Mouse (Mus musculus) heart, postnatal 0 days (tissue): ENCODE data around the gene Arhgef28. TPM values are rescaled to one million over a fixed set of nuclear protein-coding genes. Genes with fewer than 3 reads are reported as not detected.

Experiments
- ATAC-seq: fragments of 200-750 bp; cut with Nextera tagmentation; 2 replicates; pipeline ENCODE4 v1.8.0; 2017; ENCODE audit warnings: low read depth, moderate number of reproducible peaks, moderate library complexity; ENCODE audit not compliant: insufficient read depth
- DNase-seq: peaks from one replicate; pipeline ENCODE4 v3.0.0-alpha.2; 2016; ENCODE audit warnings: low spot score
- H3K27ac ChIP-seq: fragments of 300-500 bp; sonication (generic); 2 replicates; pipeline ENCODE4 v1.5.1; 2014; ENCODE audit warnings: low read depth, mild to moderate bottlenecking
- H3K27me3 ChIP-seq: fragments of 300-500 bp; sonication (generic); 2 replicates; pipeline ENCODE4 v1.6.1; 2014; ENCODE audit warnings: low read length, mixed read lengths; ENCODE audit not compliant: control insufficient read depth, insufficient read depth
- H3K36me3 ChIP-seq: fragments of 300-500 bp; sonication (generic); replicated peaks from 2 replicates; pipeline ENCODE4 v1.6.1; 2014; ENCODE audit warnings: low read length, mixed read lengths; ENCODE audit not compliant: control insufficient read depth, insufficient read depth
- H3K4me1 ChIP-seq: fragments of 300-500 bp; sonication (generic); 2 replicates; pipeline ENCODE4 v1.6.1; 2014; ENCODE audit warnings: antibody characterized with exemption; ENCODE audit not compliant: control insufficient read depth, insufficient read depth
- H3K4me2 ChIP-seq: fragments of 300-500 bp; sonication (generic); 2 replicates; pipeline ENCODE4 v1.6.1; 2014; ENCODE audit warnings: low read depth, mild to moderate bottlenecking, low read length, moderate library complexity
- H3K4me3 ChIP-seq: fragments of 300-500 bp; sonication (generic); 2 replicates; pipeline ENCODE4 v1.5.1; 2014; ENCODE audit warnings: low read depth, low read length
- H3K9ac ChIP-seq: fragments of 300-500 bp; sonication (generic); replicated peaks from 2 replicates; pipeline ENCODE4 v1.6.1; 2014; ENCODE audit warnings: low read depth, low read length, mixed read lengths
- H3K9me3 ChIP-seq: fragments of 300-500 bp; sonication (generic); replicated peaks from 2 replicates; pipeline ENCODE4 v1.6.1; 2016; ENCODE audit warnings: low read length; ENCODE audit not compliant: control insufficient read depth
- CTCF ChIP-seq: IDR thresholded peaks from 2 replicates; pipeline ENCODE4 v1.5.1; 2016; ENCODE audit warnings: antibody characterized with exemption, control low read depth, low read depth
- EP300 ChIP-seq: IDR thresholded peaks from 2 replicates; pipeline ENCODE4 v1.6.1; 2016; ENCODE audit warnings: antibody characterized with exemption, low read depth
- WGBS: fragments of 180-500 bp; shearing (Covaris S2); extraction: QIAGEN DNeasy Blood & Tissue Kit; methylation state at CpG from one replicate; pipeline ENCODE4 v1.1.7; 2014; 5-methylcytosine and 5-hydroxymethylcytosine counted together
- polyA plus RNA-seq: library from polyadenylated mRNA; unstranded; fragments of >200 nt; fragmentation: Nextera tagmentation; extraction: Ambion mirVana; gene quantifications from 2 replicates; pipeline ENCODE4 v1.2.1, GENCODE M21; 2015
- total RNA-seq: library from RNA; depleted of rRNA; stranded (reverse); fragments of >200 nt; gene quantifications from 2 replicates; pipeline ENCODE4 v1.2.3, GENCODE M21; 2014; ENCODE audit warnings: low replicate concordance

Gene Arhgef28
- total and polyA plus RNA-seq, 2 experiments from 2014 or later, result 6.9 to 10.5 TPM

DNA sequence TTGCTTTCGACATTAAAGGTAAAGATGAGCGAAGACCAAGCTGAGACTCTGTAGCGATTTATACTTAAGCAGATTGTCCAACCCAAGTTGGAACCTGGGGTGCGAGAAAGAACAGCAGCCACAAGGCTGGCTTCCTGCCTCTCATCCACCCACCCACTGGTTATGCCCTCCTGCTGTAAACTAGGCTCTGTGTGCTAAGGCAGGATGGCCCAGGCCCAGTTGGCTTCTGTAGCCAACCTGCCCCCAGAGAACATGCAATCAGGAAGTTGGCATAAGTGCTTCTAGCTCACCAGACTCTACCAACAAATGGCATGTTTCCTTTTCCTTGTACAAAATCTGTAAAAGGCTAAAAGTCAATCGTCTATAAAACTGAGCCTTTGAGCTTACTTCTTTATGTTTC is 283.2 kb downstream of the Arhgef28 start:
- Histone ChIP-seq H3K4me2 (no peak overlapping the region), H3K9ac (no peak overlapping the region), H3K4me3 (no peak overlapping the region), H3K27ac (no peak overlapping the region), H3K9me3 (no peaks in the 10 kb centered on the region), H3K27me3 (no peaks in the 10 kb centered on the region), H3K36me3 (no peaks in the 10 kb centered on the region), H3K4me1 (no peaks in the 10 kb centered on the region)
- WGBS, result 93% methylated on average over 5 of the region's 5 CpGs
- TF ChIP-seq CTCF (no peak), EP300 (no peak)
- ATAC-seq (no peak), DNase-seq (no peak)

DNA sequence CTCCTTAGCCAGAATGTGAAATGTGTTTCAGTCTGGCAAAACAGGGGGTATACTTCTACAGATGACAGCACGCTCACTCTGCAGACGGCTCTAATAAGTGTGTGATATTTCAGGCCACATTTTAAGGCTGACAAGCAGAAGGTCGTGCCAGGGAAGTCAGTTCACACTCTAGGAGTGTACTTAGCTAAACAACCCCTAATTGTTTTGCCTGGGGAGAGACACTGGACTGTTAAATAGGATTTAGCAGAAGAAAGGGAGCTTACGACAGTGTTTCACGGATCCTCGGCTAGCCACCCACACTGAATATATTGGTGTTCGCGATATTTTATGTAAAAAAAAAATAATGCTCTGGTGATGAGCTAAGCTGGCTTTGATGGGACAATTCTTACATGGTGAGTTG is 286.6 kb downstream of the Arhgef28 start:
- no peak for ATAC-seq
- no peaks in the 10 kb centered on the region for H3K9me3 ChIP-seq
- WGBS, result 61% methylated on average over 8 of the region's 8 CpGs

DNA sequence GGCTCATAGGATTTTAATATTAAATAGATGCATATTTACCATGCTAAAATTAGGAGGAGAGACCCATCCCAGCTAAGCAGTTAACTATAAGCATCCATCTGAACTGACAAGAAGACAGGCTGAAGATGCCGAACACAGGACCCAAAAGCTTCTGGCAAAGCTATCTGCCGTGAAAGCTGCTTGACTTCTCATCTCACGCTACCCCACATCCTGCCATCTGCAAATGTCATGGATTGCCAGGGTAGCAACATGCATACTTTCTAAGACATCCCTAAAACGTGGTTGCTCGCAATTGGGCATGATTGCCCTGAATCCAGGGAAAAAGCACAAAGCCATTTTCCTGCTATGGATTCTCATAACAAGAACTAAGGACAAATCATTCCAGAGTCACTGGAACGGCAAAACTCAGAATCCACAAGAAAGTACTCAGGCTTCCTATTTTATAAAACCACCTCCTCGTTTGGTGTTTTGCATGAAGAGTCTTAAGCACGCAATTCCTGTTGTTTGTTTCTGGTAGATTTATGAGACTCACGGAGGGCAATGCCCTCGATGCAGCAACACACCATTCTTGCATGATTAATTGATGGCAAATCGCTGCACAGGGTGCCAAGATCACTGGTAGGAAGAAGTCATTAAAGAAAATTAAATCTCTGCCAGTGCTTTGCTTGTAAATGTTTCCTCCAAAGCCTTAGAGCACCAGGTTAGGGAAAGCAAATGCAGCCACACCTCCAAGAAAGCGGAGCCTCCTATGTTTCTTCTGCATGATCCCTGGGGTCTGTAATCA is 287.9 kb downstream of the Arhgef28 start:
- Histone ChIP-seq H3K27ac (no peak overlapping the region), H3K9me3 (no peaks in the 10 kb centered on the region), H3K9ac (no peak overlapping the region), H3K27me3 (no peaks in the 10 kb centered on the region), H3K4me2 (no peak overlapping the region), H3K4me1 (no peaks in the 10 kb centered on the region), H3K4me3 (no peak overlapping the region), H3K36me3 (no peaks in the 10 kb centered on the region)
- no peak for DNase-seq
- WGBS, result 84% methylated on average over 12 of the region's 12 CpGs
- TF ChIP-seq CTCF, result no peak
- no peak for ATAC-seq

More for the DNA sequence above, 286.6 kb downstream of the Arhgef28 start:
- H3K4me2 ChIP-seq, result no peak overlapping the region
- no peaks in the 10 kb centered on the region for H3K27me3 ChIP-seq
- no peaks in the 10 kb centered on the region for H3K4me1 ChIP-seq
- TF ChIP-seq CTCF (no peak), EP300 (no peak)
- no peak overlapping the region for H3K4me3 ChIP-seq
- no peak overlapping the region for H3K9ac ChIP-seq
- H3K36me3 ChIP-seq, result no peaks in the 10 kb centered on the region
- no peak for DNase-seq
- no peak overlapping the region for H3K27ac ChIP-seq

DNA sequence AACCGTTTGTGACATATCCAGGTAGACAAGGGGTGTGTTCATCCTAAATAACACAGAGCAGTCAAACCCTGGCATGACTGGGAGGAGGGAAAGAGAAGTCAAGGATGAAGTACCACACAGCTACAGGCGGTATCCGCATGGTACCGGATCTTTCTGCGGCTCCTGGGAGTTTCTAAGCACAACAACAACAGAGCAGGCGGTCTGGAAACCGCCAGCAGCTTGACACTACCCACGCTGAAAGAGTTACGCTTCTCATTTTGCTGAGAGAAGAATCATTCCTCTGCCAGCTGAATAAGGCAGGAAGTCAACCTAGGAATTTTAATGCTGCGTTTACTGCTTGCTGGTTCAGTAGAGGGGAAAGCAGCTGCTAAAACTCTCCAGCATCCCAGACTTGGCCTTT is 295.2 kb downstream of the Arhgef28 start:
- H3K9ac ChIP-seq, result no peak overlapping the region
- no peaks in the 10 kb centered on the region for H3K9me3 ChIP-seq
- H3K4me2 ChIP-seq, result peak overlapping the region; percentile 11; the same call in 1 of the 2 replicates
- DNase-seq (peak; percentile 9), ATAC-seq (no peak)
- TF ChIP-seq CTCF, result no peak
- TF ChIP-seq EP300, result no peak
- H3K27ac ChIP-seq, result no peak overlapping the region
- WGBS, result 33% methylated on average over 10 of the region's 10 CpGs
- H3K4me1 ChIP-seq, result no peaks in the 10 kb centered on the region
- no peaks in the 10 kb centered on the region for H3K27me3 ChIP-seq
- no peaks in the 10 kb centered on the region for H3K36me3 ChIP-seq
- H3K4me3 ChIP-seq, result no peak overlapping the region

DNA sequence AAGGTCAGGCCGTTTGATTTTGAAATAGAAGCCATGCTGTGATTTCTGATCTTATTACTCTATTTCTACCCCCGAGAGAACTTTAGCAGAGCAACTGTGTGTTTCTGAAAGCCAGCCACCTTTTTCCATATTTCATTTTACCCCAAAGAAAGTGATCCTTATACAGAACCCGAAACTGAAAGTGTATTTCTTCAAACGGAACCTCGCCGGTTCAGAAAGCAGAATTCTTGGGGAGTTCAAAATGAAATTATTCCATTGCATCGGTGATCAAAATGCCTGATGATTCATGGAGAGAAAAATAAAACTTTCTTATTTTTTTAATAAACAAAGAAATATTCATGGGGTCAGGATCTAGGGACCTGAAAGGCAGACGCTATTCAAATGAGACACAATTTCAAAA is 303.4 kb downstream of the Arhgef28 start:
- Histone ChIP-seq H3K27ac (no peak overlapping the region), H3K9ac (no peak overlapping the region), H3K4me2 (no peak overlapping the region), H3K4me3 (no peak overlapping the region), H3K27me3 (no peaks in the 10 kb centered on the region), H3K4me1 (no peaks in the 10 kb centered on the region), H3K9me3 (no peaks in the 10 kb centered on the region), H3K36me3 (no peaks in the 10 kb centered on the region)
- WGBS, result 83% methylated on average over 8 of the region's 8 CpGs
- no peak for TF ChIP-seq CTCF
- no peak for DNase-seq
- no peak for ATAC-seq

DNA sequence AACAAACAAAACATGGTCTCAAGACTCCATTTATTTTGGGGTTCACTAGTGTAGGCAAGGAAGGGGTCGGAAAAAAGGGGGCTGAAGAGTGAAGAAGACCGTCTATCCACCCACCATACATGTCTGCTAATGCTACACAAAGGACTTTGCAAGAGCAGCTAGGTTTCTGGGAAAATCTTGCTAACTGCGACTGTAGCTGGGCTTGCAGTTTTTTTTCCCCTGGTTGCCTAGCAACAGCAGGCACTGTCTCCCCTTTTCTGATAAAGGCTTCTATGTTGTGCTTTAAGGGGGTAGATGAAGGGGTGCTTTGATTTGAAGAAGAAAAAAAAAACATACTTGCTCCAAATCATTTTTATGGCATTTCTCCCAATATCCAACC is 305.9 kb downstream of the Arhgef28 start:
- Histone ChIP-seq H3K4me3 (no peak overlapping the region), H3K9ac (no peak overlapping the region), H3K36me3 (no peaks in the 10 kb centered on the region), H3K27ac (no peak overlapping the region), H3K4me1 (no peaks in the 10 kb centered on the region), H3K27me3 (no peaks in the 10 kb centered on the region), H3K4me2 (no peak overlapping the region), H3K9me3 (no peaks in the 10 kb centered on the region)
- DNase-seq (no peak), ATAC-seq (no peak)
- WGBS, result 58% methylated on average over 3 of the region's 3 CpGs
- TF ChIP-seq CTCF (no peak), EP300 (no peak)
